Mouse (Mus musculus): Measurements from ENCODE around the gene 4921539E11Rik.

GRCm38 (mm10) chr4:103315861-103316260 is 25.2 kb upstream of the 4921539E11Rik start:
- no peak for TF ChIP-seq POLR2A (IDR thresholded peaks at IDR 0.05; ENCODE audit: low read depth, low read length)
- no peak for TF ChIP-seq CTCF (conservative IDR thresholded peaks at IDR 0.05; ENCODE audit: insufficient read depth, insufficient read length, low read depth, low read length)

Data from kidney, adult 2 months (tissue).